Mouse (Mus musculus) neural tube, embryonic 13.5 days (tissue): ENCODE results near the gene Snx10. TPM values are rescaled to one million over a fixed set of nuclear protein-coding genes. Genes with fewer than 3 reads are reported as not detected.

Source experiments
- ATAC-seq: fragments of 200-750 bp; cut with Nextera tagmentation; 2 replicates; pipeline ENCODE4 v1.8.0; 2017; ENCODE audit warnings: low read depth, mild to moderate bottlenecking, moderate TSS enrichment, moderate library complexity
- H3K27ac ChIP-seq: fragments of 300-500 bp; sonication (generic); replicated peaks from 2 replicates; pipeline ENCODE4 v1.5.1; 2015; ENCODE audit warnings: moderate library complexity, mild to moderate bottlenecking, inconsistent platforms
- H3K27me3 ChIP-seq: fragments of 300-500 bp; sonication (generic); 2 replicates; pipeline ENCODE4 v1.6.1; 2015; ENCODE audit warnings: mild to moderate bottlenecking, inconsistent platforms
- H3K36me3 ChIP-seq: fragments of 300-500 bp; sonication (generic); 2 replicates; pipeline ENCODE4 v1.6.1; 2015; ENCODE audit warnings: mild to moderate bottlenecking, inconsistent platforms
- H3K4me1 ChIP-seq: fragments of 300-500 bp; sonication (generic); replicated peaks from 2 replicates; pipeline ENCODE4 v1.6.1; 2015; ENCODE audit warnings: inconsistent platforms
- H3K4me2 ChIP-seq: fragments of 300-500 bp; sonication (generic); 2 replicates; pipeline ENCODE4 v1.6.1; 2015; ENCODE audit warnings: inconsistent platforms, mild to moderate bottlenecking, moderate library complexity
- H3K4me3 ChIP-seq: fragments of 300-500 bp; sonication (generic); 2 replicates; pipeline ENCODE4 v1.5.1; 2015; ENCODE audit warnings: mild to moderate bottlenecking, inconsistent platforms
- H3K9ac ChIP-seq: fragments of 300-500 bp; sonication (generic); 2 replicates; pipeline ENCODE4 v1.6.1; 2015; ENCODE audit warnings: moderate library complexity, mild to moderate bottlenecking, inconsistent platforms
- H3K9me3 ChIP-seq: fragments of 300-500 bp; sonication (generic); 2 replicates; pipeline ENCODE4 v1.6.1; 2016; ENCODE audit warnings: inconsistent platforms
- WGBS: fragments of 180-500 bp; shearing (Covaris S2); methylation state at CpG from one replicate; pipeline ENCODE4 v1.1.7; 2015; 5-methylcytosine and 5-hydroxymethylcytosine counted together
- polyA plus RNA-seq: library from polyadenylated mRNA; unstranded; fragments of >200 nt; fragmentation: Nextera tagmentation; extraction: Ambion mirVana; gene quantifications from 2 replicates; pipeline ENCODE4 v1.2.1, GENCODE M21; 2015

The Snx10 gene
- polyA plus RNA-seq, 1 experiment from 2014 or later: 54.8 TPM

GRCm38 (mm10) chr6:51566771-51567680 lies 43.3 kb downstream of the Snx10 start:
- no peaks in the 10 kb centered on the region for H3K9me3 ChIP-seq
- no peaks in the 10 kb centered on the region for H3K36me3 ChIP-seq
- H3K27me3 ChIP-seq: no peaks in the 10 kb centered on the region
- peak overlapping the region; percentile 41; the same call in 1 of the 2 replicates for H3K9ac ChIP-seq
- H3K27ac ChIP-seq: peak overlapping the region; percentile 88
- WGBS: 23% methylated on average over 14 of the region's 14 CpGs
- H3K4me3 ChIP-seq: no peak overlapping the region
- ATAC-seq: peak; percentile 79
- peaks cover 20% of the 10 kb centered on the region for H3K4me1 ChIP-seq
- H3K4me2 ChIP-seq: peak overlapping the region; percentile 31

DNA sequence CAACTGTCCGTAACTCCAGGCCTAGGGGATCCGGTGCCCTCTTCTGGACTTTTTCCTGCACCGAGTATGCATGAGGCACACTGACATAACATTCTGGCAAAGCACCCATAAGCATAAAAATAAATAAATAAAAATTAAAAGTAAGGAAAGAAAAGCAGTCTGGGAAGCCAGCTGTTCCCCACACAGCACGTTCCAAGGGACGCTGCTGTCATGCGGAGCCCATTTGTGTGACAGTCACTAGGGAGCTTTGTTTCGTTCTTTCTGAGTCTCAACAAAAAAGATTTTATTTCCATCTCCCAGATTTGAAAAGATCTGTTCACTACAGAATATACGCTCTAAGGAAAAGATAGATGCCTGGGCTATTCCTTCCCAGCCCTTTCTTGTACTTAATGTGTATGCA lies 45.4 kb downstream of the Snx10 start:
- Histone ChIP-seq H3K27ac (peak overlapping the region; percentile 38; the same call in 1 of the 2 replicates), H3K4me1 (peaks cover 20% of the 10 kb centered on the region), H3K4me3 (no peak overlapping the region), H3K36me3 (no peaks in the 10 kb centered on the region), H3K9ac (no peak overlapping the region), H3K4me2 (no peak overlapping the region), H3K27me3 (no peaks in the 10 kb centered on the region), H3K9me3 (no peaks in the 10 kb centered on the region)
- 58% methylated on average over 8 of the region's 8 CpGs for WGBS
- ATAC-seq: no peak

DNA sequence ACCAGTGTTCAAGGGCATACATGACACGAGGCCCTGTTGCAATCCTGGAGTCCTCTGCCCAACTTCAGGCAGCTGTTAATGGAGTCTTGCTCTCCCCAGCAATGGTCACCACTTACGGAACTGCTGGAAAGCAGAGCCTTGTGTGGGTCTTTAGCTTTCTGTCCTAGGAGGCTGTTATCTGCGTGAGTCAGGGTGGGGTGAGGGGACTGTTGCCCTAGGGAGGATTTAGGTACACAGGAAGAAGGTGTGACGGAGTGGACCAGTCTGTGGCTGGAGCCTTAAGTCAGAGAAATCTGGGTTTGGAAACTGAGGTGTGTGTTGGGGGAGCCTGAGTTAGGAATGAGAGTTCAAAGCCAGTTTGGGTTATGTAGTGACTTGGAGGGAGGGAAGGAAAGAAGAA lies 49.4 kb downstream of the Snx10 start:
- H3K4me1 ChIP-seq: no peaks in the 10 kb centered on the region; the same call in 1 of the 2 replicates
- no peak overlapping the region for H3K4me3 ChIP-seq
- H3K9me3 ChIP-seq: no peaks in the 10 kb centered on the region
- no peaks in the 10 kb centered on the region for H3K27me3 ChIP-seq
- no peaks in the 10 kb centered on the region for H3K36me3 ChIP-seq
- H3K4me2 ChIP-seq: no peak overlapping the region
- H3K27ac ChIP-seq: no peak overlapping the region
- H3K9ac ChIP-seq: no peak overlapping the region
- ATAC-seq: no peak
- WGBS: 95% methylated on average over 4 of the region's 4 CpGs

DNA sequence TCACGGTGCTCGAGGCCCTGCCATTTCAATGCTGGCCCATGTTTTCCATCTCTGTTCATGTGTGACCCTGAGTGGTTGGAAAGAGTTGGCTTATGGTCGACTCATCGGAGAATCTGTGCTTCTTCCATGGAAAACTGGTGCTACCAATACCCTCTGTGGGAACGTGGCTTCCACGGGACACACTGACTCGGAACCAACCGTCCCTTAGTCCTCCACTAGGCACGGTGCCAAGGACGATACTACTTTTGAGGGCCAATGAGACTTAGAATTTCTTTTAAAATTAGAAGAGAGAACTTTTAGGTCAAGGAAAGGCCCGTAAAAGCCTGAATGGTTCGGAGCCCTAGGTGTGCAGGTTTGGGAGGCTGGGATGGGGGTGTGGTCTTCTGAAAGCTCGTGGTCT lies 50.4 kb downstream of the Snx10 start:
- 92% methylated on average over 13 of the region's 13 CpGs for WGBS
- Histone ChIP-seq H3K27ac (no peak overlapping the region), H3K4me1 (no peaks in the 10 kb centered on the region; the same call in 1 of the 2 replicates), H3K4me3 (no peak overlapping the region), H3K4me2 (no peak overlapping the region), H3K9me3 (no peaks in the 10 kb centered on the region), H3K36me3 (no peaks in the 10 kb centered on the region), H3K27me3 (no peaks in the 10 kb centered on the region), H3K9ac (no peak overlapping the region)
- ATAC-seq: no peak

DNA sequence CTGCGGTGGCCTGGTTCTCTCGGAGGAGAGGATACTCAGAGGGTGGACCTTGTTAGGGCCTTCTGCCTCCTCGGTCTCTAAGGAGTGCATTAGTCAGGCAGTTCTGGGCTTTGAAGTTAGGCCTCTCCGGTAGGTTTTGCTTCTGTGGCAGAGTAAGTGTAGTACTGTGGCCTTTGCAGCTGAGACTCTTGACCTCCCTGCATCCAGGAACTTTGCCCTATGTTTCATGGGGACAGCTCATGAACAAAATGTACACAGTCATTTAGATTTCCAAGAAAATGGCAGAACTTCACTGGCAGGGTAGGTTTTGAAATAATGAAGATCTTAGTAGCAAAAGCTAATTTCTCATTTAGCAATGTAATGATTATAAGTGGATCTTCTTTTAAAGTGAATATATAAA lies 54.7 kb downstream of the Snx10 start:
- WGBS: 89% methylated on average over 4 of the region's 4 CpGs
- no peaks in the 10 kb centered on the region for H3K9me3 ChIP-seq
- H3K4me3 ChIP-seq: no peak overlapping the region
- no peak overlapping the region for H3K27ac ChIP-seq
- peaks cover 18% of the 10 kb centered on the region for H3K4me1 ChIP-seq
- no peak overlapping the region for H3K9ac ChIP-seq
- H3K4me2 ChIP-seq: no peak overlapping the region
- no peaks in the 10 kb centered on the region for H3K36me3 ChIP-seq
- H3K27me3 ChIP-seq: no peaks in the 10 kb centered on the region
- ATAC-seq: no peak

DNA sequence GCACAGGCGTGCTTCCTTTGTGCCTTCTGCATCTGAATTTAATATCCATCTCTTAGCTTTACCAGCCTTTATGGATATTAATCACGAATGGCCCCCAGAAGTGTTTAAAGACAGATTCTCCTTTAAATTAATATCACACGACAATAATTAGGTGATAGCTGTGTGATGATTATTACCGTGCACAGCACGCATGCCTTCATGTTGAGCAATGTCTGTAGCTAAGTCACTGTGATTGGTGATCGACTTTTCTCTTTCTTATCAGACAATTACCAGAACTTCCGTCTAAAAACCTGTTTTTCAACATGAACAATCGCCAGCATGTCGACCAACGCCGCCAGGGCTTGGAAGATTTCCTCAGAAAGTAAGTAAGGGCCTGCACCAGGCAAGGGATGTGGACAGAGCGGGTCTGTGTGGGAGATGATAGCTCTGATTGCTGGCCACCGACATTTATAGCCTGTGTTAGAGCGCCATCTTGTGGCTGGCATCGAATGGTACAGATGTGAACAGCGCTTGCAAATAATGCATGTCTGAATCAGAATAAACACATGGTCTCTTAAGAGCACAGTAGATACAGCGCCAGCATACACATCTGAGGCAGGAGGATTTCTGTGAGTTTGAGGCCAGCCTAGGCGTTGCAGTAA lies 56.5 kb downstream of the Snx10 start:
- Histone ChIP-seq H3K9ac (no peak overlapping the region), H3K36me3 (no peaks in the 10 kb centered on the region), H3K4me3 (no peak overlapping the region), H3K9me3 (no peaks in the 10 kb centered on the region), H3K27me3 (no peaks in the 10 kb centered on the region), H3K4me1 (peaks cover 24% of the 10 kb centered on the region), H3K4me2 (no peak overlapping the region), H3K27ac (peak overlapping the region; percentile 73)
- peak; percentile 86 for ATAC-seq
- WGBS: 30% methylated on average over 18 of the region's 18 CpGs

DNA sequence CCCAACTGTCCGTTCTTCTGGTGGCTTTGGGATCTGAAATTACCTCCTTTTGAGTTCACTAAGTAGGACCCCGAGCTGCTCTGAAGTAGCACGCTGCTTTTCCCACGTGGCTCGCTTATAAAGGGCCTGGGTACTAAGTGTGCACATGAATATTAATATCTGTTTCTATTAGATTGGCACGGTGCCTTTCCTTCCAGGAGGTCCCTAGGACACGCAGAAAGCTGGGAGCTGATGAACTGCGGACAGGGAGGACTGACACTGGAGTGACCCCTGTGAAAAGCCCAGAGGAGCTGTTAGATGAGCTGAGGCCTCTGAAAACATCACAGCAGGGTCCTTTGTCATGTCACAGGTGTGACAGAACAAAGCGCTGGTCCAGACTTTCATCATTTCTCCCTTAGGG lies 57.7 kb downstream of the Snx10 start:
- no peak for ATAC-seq

DNA sequence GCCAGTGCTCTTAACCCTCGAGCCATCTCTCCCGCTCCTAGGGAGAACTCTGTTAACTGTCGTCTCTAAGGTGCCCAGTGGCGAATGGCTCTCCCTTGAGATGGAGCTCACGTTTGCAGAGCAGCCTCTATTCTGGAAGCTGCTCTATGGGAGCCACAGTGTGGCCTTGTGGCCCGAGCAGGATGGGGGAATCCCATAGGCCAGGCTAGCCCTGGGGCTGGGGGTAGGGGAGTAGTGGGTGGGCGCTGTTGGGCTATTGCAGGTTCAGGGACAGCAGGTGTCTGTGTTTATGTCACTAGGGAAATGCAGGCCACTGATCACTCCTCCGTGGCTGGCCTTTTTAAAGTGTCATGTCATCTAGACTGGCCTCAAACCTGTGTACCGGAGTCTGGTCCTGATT lies 58.4 kb downstream of the Snx10 start:
- H3K27me3 ChIP-seq: no peaks in the 10 kb centered on the region
- H3K9ac ChIP-seq: no peak overlapping the region
- H3K9me3 ChIP-seq: no peaks in the 10 kb centered on the region
- no peak overlapping the region for H3K4me2 ChIP-seq
- H3K4me1 ChIP-seq: peaks cover 32% of the 10 kb centered on the region
- ATAC-seq: no peak
- H3K4me3 ChIP-seq: no peak overlapping the region
- no peak overlapping the region for H3K27ac ChIP-seq
- WGBS: 73% methylated on average over 9 of the region's 9 CpGs
- H3K36me3 ChIP-seq: no peaks in the 10 kb centered on the region

More for the DNA sequence above, 57.7 kb downstream of the Snx10 start:
- H3K27ac ChIP-seq: peak overlapping the region; percentile 73
- no peak overlapping the region for H3K4me3 ChIP-seq
- H3K27me3 ChIP-seq: no peaks in the 10 kb centered on the region
- no peaks in the 10 kb centered on the region for H3K36me3 ChIP-seq
- no peak overlapping the region for H3K4me2 ChIP-seq
- H3K4me1 ChIP-seq: peaks cover 28% of the 10 kb centered on the region
- no peaks in the 10 kb centered on the region for H3K9me3 ChIP-seq
- 33% methylated on average over 9 of the region's 9 CpGs for WGBS
- 0 out of 2 replicates have a peak overlapping the region, but pooled peaks have one; percentile 3 for H3K9ac ChIP-seq

DNA sequence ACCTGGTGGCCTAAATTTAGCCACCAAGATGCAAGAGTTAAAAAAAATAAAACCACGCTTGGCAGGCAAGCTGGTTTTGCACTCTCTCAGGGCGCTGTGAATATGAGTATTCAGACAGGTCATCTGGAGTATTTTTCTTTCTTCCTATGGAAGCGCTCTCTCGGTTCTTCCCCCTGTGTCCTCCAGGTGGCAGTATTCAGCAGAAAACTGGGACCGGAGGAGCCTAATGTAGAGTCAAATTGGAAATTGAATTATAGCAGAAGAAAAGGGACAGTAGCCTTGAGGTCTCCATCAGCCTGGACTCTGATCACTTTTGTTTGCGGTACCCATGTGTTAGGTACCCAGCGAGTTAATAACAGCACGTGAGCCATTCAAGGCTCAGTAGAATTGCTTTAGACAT lies 62.3 kb downstream of the Snx10 start:
- Histone ChIP-seq H3K36me3 (no peaks in the 10 kb centered on the region), H3K9me3 (no peaks in the 10 kb centered on the region), H3K9ac (no peak overlapping the region), H3K27ac (peak overlapping the region; percentile 43; the same call in 1 of the 2 replicates), H3K27me3 (no peaks in the 10 kb centered on the region), H3K4me1 (peaks cover 52% of the 10 kb centered on the region), H3K4me3 (no peak overlapping the region), H3K4me2 (no peak overlapping the region)
- WGBS: 22% methylated on average over 8 of the region's 8 CpGs
- peak; percentile 54; the same call in 1 of the 2 replicates for ATAC-seq

DNA sequence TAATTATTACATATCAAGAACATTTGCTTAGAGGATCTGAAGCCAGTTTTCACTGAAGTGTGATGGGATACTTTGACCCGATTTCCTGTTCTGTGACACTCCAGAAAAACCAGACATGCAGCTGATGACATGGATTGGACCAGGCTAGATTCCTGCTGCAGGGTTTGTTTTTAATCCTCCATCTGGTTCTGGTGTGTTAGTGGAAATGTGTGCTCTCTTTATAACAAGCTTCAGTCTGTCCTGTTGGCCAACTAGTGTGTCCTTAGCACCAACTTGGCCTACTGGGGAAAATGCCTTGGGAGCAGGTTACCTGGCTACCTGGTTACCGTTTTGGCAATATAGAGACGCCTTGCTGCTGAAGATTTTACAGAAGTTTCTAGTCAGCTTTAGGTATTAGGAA lies 63.6 kb downstream of the Snx10 start:
- H3K9me3 ChIP-seq: no peaks in the 10 kb centered on the region
- no peak overlapping the region for H3K4me2 ChIP-seq
- no peak overlapping the region for H3K9ac ChIP-seq
- H3K4me3 ChIP-seq: no peak overlapping the region
- H3K4me1 ChIP-seq: peaks cover 53% of the 10 kb centered on the region
- WGBS: 94% methylated on average over 3 of the region's 3 CpGs
- no peaks in the 10 kb centered on the region for H3K36me3 ChIP-seq
- no peaks in the 10 kb centered on the region for H3K27me3 ChIP-seq
- no peak overlapping the region for H3K27ac ChIP-seq
- no peak for ATAC-seq

DNA sequence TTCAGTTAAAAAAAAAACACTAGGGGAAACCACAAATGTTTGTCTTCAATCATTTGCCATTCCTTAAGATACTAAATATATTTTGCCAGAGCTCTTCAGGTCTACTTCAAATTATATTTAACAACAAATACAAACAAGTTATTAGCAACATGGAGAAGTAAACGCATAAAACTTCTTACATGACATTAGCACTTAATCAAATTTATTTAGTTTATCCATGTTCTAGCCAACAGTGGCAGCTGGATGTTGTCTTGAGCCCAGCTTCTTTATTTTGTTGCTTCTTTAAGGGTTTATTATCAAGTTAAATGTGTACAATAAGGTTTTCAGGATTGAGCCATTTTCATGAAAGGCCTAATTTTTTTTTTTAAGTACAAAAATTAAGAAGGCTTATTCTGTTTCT lies 67.6 kb downstream of the Snx10 start:
- Histone ChIP-seq H3K27ac (peak overlapping the region; percentile 99; the same call in 1 of the 2 replicates), H3K9me3 (no peaks in the 10 kb centered on the region), H3K4me2 (peak overlapping the region; percentile 81), H3K4me3 (no peak overlapping the region), H3K27me3 (peaks cover 3% of the 10 kb centered on the region; the same call in 1 of the 2 replicates), H3K9ac (0 out of 2 replicates have a peak overlapping the region, but pooled peaks have one; percentile 79), H3K4me1 (peaks cover 78% of the 10 kb centered on the region), H3K36me3 (no peaks in the 10 kb centered on the region)
- no peak for ATAC-seq
- 76% methylated on average over 1 of the region's 1 CpGs for WGBS

DNA sequence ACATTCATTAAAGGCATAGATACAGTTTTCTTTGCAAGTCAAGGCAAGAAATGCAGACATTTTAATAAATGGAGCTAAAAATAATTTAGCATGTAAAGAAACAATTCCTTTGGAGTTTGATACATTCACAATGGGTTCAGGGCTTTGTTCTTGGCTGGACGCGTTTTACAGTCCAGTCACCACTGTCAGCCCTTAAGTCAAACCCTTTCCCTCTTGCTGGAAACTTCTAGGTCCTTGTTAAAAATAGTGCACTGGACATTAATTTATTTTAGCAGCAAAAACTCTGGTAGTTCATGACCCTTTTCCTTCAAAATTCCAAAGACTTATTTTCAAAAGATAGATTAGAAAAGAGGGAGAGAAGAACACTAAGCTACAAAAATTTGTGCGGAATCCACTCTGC lies 68.1 kb downstream of the Snx10 start:
- Histone ChIP-seq H3K4me1 (peaks cover 74% of the 10 kb centered on the region), H3K4me3 (peak overlapping the region; percentile 42), H3K4me2 (peak overlapping the region; percentile 81), H3K27ac (peak overlapping the region; percentile 99), H3K36me3 (no peaks in the 10 kb centered on the region), H3K9ac (peak overlapping the region; percentile 79), H3K27me3 (peaks cover 6% of the 10 kb centered on the region; the same call in 1 of the 2 replicates), H3K9me3 (no peaks in the 10 kb centered on the region)
- WGBS: 13% methylated on average over 3 of the region's 3 CpGs
- no peak for ATAC-seq
